Mouse (Mus musculus) testis, adult 2 months (tissue): ENCODE results near the gene BC028528. TPM values are rescaled to one million over a fixed set of nuclear protein-coding genes. Genes with fewer than 3 reads are reported as not detected.
"Not testable (repeated sequence)": the region's sequence is repeated elsewhere in the genome, so short reads cannot be mapped to it uniquely, and the experiment has no call there.

Source experiments
- H3K27ac ChIP-seq: fragments of 200-500 bp; 2 replicates; pipeline ENCODE4 v1.5.1; 2012; ENCODE audit warnings: low read depth, low read length; ENCODE audit not compliant: control insufficient read depth, insufficient read depth
- H3K27me3 ChIP-seq: fragments of 200-500 bp; 2 replicates; pipeline ENCODE4 v1.6.1; 2012; ENCODE audit warnings: mild to moderate bottlenecking, low read length, moderate library complexity; ENCODE audit not compliant: control insufficient read depth, insufficient read depth
- H3K36me3 ChIP-seq: fragments of 200-500 bp; 2 replicates; pipeline ENCODE4 v1.6.1; 2012; ENCODE audit warnings: mild to moderate bottlenecking, low read length; ENCODE audit not compliant: control insufficient read depth, insufficient read depth
- H3K4me1 ChIP-seq: fragments of 200-500 bp; 2 replicates; pipeline ENCODE4 v1.6.1; 2012; ENCODE audit warnings: low read length; ENCODE audit not compliant: control insufficient read depth, insufficient read depth
- H3K4me3 ChIP-seq: fragments of 200-500 bp; 2 replicates; pipeline ENCODE4 v1.5.1; 2012; ENCODE audit warnings: low read depth, mild to moderate bottlenecking, low read length, moderate library complexity, mixed read lengths; ENCODE audit not compliant: control insufficient read depth
- CTCF ChIP-seq: fragments of 200-500 bp; IDR thresholded peaks from 2 replicates; pipeline ENCODE4 v1.5.1; 2012; ENCODE audit warnings: low read depth, mild to moderate bottlenecking, inconsistent platforms, low read length, moderate library complexity; ENCODE audit not compliant: control insufficient read depth, insufficient read depth, insufficient replicate concordance
- POLR2A ChIP-seq: fragments of 200-500 bp; IDR thresholded peaks from 2 replicates; pipeline ENCODE4 v1.6.1; 2012; ENCODE audit warnings: low read depth, mild to moderate bottlenecking, inconsistent platforms, low read length, moderate library complexity; ENCODE audit not compliant: control insufficient read depth
- polyA plus RNA-seq: library from polyadenylated mRNA; depleted of rRNA; stranded (reverse); fragments of >200 nt; gene quantifications from 2 replicates; pipeline ENCODE4 v1.2.3, GENCODE M21; 2012

Gene BC028528
- polyA plus RNA-seq, 1 experiment = 2.4 TPM

DNA sequence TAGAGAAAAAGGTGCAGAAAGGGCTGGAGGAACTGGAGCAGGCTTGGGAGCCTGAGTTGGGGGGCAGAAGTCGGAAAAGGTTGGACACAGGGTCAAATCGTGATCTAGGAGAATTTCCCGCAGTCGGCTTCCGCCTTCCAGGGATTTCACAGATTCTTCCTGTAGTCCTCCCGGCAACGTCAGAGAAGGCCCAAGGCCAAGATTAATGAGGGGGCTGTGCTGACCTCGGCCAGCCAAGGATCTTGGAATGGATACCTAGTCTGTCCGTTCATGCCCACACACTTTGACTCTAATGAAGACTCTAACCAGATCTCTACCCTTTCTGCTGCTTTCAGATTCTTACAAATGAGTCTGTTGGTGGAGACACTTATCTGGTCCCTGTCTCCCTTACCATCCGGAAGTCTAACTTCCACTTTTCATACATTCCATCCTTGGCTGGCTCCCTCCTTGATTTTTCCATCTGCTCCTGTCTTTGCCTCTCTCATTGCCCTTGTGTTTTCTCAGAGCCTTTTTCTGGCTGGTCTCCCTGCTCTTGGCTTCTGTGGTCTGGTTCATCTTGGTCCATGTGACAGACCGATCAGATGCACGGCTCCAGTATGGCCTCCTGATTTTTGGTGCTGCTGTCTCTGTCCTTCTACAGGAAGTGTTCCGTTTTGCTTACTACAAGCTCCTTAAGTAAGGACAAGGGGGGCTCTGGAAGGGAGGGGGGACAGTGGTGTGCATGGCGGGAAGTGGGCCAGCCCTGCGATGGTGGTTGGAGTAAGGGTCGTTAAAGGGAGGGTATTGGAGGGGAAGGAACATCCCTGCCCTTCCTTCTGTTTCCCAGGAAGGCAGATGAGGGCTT lies 2.7 kb upstream of the BC028528 start:
- Histone ChIP-seq H3K36me3 (no peaks in the 10 kb centered on the region), H3K4me1 (peaks cover 5% of the 10 kb centered on the region), H3K27me3 (no peaks in the 10 kb centered on the region), H3K4me3 (peak overlapping the region; percentile 84), H3K27ac (peak overlapping the region; percentile 85)
- TF ChIP-seq POLR2A = no peak
- no peak for TF ChIP-seq CTCF

DNA sequence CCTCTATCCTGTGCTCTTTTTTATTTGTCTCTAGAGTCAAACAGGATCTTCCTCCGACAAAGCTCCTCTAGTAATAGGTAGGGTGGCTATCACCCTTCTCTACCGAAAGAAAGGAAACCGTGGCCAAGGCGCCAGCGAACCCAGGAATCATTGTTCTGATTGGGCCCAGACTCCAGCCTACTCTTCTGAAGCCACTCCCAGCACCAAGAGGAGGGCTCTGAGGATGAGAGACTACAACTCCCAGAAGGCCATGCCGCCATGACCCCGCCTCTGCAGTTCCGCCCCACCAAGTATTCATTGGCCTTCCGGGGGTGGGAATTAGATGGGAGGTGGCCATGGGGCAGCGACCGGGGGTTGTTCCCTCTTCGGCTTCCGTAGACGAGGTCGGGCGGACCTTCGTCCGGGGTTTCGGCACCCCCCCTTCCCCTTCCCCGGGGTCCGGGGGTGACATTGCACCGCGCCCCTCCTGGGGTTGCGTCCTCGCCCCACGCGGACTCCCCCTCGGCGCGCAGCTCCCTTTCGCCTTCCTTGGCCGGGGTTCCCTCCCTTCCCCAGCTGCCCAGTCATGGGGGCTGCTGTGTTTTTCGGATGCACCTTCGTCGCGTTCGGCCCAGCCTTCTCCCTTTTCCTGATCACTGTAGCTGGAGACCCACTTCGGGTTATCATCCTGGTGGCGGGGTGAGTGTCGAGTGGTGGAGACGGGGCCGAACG lies 2.0 kb upstream of the BC028528 start, which contains the start of gene Aph1a:
Aph1a (plus strand) TSS at position 364 of the 711 bp plus-strand sequence.
- Histone ChIP-seq H3K4me3 (peak within 1 kb of the TSS; percentile 84), H3K27ac (peak within 1 kb of the TSS; percentile 85)
- not testable (repeated sequence) for H3K4me1 ChIP-seq, H3K36me3 ChIP-seq, H3K27me3 ChIP-seq

- no peak for TF ChIP-seq POLR2A
- TF ChIP-seq CTCF = no peak
- Histone ChIP-seq H3K27me3 (no peaks in the 10 kb centered on the region), H3K4me1 (peaks cover 5% of the 10 kb centered on the region), H3K36me3 (no peaks in the 10 kb centered on the region), H3K27ac (peak overlapping the region; percentile 63; the same call in 1 of the 2 replicates), H3K4me3 (no peak overlapping the region; the same call in 1 of the 2 replicates)
Observed at GRCm38 (mm10) chr3:95893126-95893525, 1.3 kb upstream of the BC028528 start.

DNA sequence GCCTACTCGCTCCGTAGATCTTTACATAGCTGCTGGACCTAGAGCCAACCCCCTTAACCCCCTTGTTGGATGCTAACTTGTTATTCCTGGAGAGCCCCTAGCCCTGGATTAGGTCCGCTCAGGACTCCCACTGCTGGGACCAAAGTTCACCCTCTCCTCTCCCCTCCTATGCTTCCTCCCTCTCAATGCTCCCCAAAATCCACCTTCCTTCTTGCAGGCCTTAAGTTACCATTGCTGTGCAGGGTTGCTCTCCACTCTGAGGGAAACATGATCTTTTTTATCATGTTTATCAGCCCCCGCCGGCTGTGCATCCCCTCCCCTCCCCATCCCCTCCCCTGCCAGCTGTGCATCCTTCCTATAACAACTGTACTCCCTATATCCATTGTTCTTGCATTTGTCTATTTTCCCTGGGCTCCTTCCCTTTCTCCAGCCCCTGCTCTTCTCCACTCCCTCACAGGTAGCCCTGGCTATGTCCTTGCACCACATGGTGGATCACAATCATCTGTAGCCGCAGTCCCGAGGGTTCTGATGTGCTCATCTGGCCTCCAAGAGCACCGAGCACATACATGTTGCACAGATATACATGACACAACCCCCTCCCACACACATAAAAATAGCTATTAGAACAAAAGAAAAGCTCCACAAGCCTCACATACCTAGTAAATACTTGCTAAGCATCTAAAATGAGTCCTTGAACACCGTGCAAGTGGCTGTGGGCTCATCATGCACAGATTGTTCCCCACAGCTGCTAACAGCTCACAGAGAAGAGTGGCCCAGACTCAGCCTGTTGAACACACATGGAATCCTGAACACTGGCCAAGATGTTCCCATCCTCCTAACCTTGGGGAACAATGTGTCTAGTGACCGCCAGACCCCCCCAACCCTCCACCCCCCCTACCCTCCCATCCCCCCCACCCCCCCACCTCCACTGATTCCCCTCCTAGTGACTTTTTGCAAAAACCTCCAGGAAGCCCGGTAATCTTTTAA lies 554 bp upstream of the BC028528 start:
- peak overlapping the region; percentile 73 for H3K27ac ChIP-seq
- H3K36me3 ChIP-seq = no peaks in the 10 kb centered on the region
- no peaks in the 10 kb centered on the region for H3K27me3 ChIP-seq
- no peak overlapping the region for H3K4me3 ChIP-seq
- peaks cover 5% of the 10 kb centered on the region for H3K4me1 ChIP-seq
- TF ChIP-seq POLR2A = no peak
- no peak for TF ChIP-seq CTCF

DNA sequence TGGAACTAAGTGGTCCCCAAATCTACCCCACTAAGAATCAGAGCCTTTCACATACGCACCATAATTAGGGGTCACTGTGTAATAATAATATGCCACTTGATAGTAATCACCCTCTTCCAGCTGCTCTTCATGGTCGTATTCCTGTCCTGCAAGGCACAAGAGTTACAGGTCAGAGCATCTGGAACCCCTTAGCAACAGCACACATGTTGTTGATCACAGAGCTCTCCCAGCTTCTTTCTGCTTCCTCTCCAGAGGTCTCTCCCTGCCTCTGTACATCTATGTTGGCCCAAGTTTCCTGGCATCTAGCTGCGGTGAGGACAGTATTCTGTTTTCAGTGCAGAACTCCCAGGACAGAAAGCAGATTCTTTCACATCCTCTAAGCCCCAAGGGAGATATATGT lies 2.1 kb downstream of the BC028528 start:
- Histone ChIP-seq H3K27me3 (no peaks in the 10 kb centered on the region), H3K27ac (no peak overlapping the region)

DNA sequence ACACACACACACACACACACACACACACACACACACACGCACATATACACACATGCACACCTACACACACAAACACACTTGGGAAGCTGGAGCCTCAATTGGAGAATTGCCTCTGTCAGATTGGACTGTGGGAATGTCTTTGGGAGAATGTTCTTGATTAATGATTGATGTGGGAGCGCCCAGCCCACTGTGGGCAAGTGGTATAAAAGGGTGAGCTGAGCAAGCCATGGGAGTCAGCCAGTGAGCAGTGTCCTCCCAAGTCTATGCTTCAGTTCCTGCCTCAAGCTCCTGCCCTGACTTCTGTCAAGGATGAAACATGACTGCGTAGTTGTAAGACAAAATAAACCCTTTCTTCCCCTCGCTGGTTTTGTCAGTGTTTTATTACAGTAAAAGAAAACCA lies 4.2 kb downstream of the BC028528 start:
- TF ChIP-seq CTCF = no peak
- TF ChIP-seq POLR2A = no peak
- Histone ChIP-seq H3K27me3 (no peaks in the 10 kb centered on the region), H3K4me1 (peaks cover 4% of the 10 kb centered on the region; the same call in 1 of the 2 replicates), H3K4me3 (no peak overlapping the region), H3K36me3 (no peaks in the 10 kb centered on the region), H3K27ac (no peak overlapping the region)

More for the DNA sequence above, 2.1 kb downstream of the BC028528 start:
- H3K4me1 ChIP-seq = 0 out of 2 replicates have a peak, but pooled peaks cover 2% of the 10 kb centered on the region
- H3K36me3 ChIP-seq = no peaks in the 10 kb centered on the region
- TF ChIP-seq CTCF = no peak
- TF ChIP-seq POLR2A = no peak
- no peak overlapping the region for H3K4me3 ChIP-seq

DNA sequence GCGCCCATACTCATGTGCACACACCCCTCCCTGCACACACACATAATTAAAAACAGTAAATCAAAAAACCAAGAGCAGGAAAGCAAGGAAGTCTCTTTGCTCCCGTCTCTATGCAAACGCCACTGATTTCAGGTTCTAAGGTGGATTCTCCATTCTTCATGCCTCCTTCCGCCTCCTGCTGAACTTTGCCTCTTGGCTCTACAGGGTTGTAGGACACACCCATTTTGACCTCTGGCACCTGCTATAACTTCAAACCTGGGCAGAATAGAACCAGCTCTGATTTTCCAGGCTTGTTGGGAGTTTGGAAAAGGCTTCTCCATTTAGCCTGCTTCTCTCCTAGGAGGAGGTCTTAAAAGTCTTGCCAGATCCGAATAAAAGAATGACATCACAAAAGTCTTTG lies 7.4 kb downstream of the BC028528 start:
- peaks cover 5% of the 10 kb centered on the region; the same call in 1 of the 2 replicates for H3K4me1 ChIP-seq
- TF ChIP-seq POLR2A (no peak), CTCF (no peak)
- no peaks in the 10 kb centered on the region for H3K27me3 ChIP-seq
- H3K36me3 ChIP-seq = no peaks in the 10 kb centered on the region
- no peak overlapping the region for H3K27ac ChIP-seq
- no peak overlapping the region for H3K4me3 ChIP-seq
